Mouse (Mus musculus): ENCODE measurements around the gene Nfix.

DNA sequence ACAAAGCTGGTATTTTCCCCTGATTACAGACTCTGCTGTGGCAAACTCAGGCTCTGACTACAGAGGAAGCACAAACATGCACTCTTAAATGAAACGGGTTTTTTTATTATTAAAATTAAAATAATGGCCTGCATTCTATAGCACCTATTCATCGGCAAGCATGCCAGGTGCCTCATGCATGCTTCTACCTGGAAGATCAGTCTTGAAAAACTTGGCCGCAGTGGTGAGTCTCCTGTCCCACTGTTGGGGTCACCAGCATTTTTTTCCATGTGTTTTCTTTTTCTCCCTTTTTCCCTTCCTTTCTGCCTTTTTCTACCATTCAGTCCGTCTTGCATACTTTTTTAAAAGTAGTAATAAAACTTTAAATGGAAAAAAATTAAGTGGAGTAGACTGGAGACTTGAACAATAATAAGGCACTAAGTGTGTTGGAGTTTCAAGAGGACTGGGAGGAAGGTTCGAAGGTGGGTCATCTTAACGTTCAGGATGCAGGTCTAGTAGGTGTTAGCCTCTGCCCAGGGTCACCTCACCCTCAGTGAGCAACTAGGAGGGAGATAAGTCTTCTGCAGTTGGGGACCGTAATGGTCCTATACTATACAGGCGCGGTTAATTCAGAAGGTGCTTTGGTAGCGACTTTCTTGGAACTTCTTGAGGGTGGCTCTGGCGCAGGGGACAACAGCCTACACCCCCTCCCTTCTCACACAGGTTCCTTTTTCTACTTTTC, 16.8 kb downstream of the Nfix start:
- TF ChIP-seq POLR2A (IDR thresholded peaks at IDR 0.05; ENCODE audit: low read depth, low read length), result no peak
- TF ChIP-seq CTCF (conservative IDR thresholded peaks at IDR 0.05; ENCODE audit: insufficient read depth, insufficient read length, low read depth, low read length), result no peak

All from kidney, adult 2 months (tissue).